Mouse (Mus musculus) lung, adult 2 months (tissue): Measurements from ENCODE around the gene Tmem156.

ENCODE experiments used
- CTCF ChIP-seq: fragments of 200-500 bp; IDR thresholded peaks from 2 replicates; pipeline ENCODE4 v1.5.1; 2011; ENCODE audit warnings: mild to moderate bottlenecking, low read length, control low read depth; ENCODE audit not compliant: insufficient read depth
- POLR2A ChIP-seq: fragments of 200-500 bp; IDR thresholded peaks from 2 replicates; pipeline ENCODE4 v1.6.1; 2011; ENCODE audit warnings: low read depth, mild to moderate bottlenecking, control low read depth, low read length, borderline replicate concordance; ENCODE audit errors: extremely low read depth

GRCm38 (mm10) chr5:65078081-65078480 lies 13.9 kb downstream of the Tmem156 start:
- TF ChIP-seq POLR2A (no peak), CTCF (no peak)
